Mouse (Mus musculus) bone marrow macrophage, adult 2 months (primary cell): ENCODE data around the gene Rab11fip4.

Experiments
- CTCF ChIP-seq: IDR thresholded peaks from 2 replicates; pipeline ENCODE4 v1.5.1; 2012; ENCODE audit warnings: low read depth, mild to moderate bottlenecking, low read length, moderate library complexity
- POLR2A ChIP-seq: IDR thresholded peaks from 2 replicates; pipeline ENCODE4 v1.6.1; 2012; ENCODE audit warnings: mild to moderate bottlenecking, low read depth, low read length, borderline replicate concordance

DNA sequence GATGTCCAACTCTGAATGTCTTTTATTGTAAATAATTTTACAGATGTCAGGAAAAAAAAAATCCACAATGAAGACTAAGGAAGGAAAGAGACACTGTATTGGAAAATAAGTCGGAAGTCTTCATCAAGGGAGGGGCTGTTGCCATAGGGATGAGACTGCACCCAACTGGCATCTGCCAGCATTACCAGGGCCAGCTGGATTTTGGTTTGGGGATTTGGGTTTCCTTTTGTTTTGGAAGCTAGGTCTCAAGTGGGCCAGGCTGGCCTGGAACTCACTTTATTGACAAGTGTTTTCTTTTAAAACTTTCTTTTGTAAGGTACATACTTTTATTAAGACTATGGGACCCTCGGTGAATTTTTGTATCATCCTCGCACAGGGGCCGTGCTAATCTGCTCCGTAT, 47.7 kb downstream of the Rab11fip4 start:
- TF ChIP-seq CTCF, result no peak
- no peak for TF ChIP-seq POLR2A
